Mouse (Mus musculus) mesoderm, embryonic 11.5 days (tissue): ENCODE data around the gene Mybpc3.
"Not testable (repeated sequence)": the region's sequence is repeated elsewhere in the genome, so short reads cannot be mapped to it uniquely, and the experiment has no call there.

Source experiments
- DNase-seq: peaks from one replicate; pipeline ENCODE4 v3.0.0-alpha.2; 2012; ENCODE audit warnings: low read depth, low spot score

The Mybpc3 gene

DNA sequence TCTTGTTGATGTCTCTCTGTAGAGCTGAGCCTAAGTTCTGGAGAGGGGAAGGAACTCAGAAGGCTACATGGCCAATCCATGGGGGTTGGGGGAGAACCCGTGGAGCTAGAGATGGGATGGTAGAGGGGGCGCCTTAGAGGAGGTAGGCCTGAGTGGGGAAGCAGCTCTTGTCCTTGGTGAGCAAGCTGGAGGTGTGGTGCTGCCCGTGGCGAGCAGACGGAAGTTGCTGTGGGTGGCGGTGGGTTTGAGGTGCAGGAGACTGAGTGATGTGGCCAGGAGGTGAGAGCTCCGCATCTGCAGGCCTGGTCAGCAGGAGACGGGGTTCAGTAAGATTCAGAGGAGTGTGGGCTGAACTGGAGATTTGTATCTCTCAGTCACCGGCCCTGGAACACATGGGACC, 30.5 kb upstream of the Mybpc3 start:
- DNase-seq = no peak

DNA sequence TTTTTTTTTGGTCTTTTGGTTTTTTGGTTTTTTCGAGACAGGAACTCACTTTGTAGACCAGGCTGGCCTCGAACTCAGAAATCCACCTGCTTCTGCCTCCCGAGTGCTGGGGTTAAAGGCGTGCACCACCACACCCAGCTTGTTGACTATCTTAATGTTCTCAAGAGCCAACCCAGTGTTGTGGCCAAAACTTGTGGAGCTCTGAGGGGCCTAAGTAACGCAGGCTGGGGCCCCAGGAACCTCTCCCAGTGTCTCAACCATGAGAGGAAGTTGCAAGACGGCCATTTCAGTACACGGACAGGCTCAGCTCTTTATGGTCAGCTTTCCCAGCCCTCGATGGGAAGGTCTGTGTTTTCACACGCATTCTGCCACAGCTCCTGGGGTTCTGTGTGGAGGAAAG, 29.0 kb upstream of the Mybpc3 start:
- DNase-seq = no peak

GRCm38 (mm10) chr2:91090208-91090607, 27.7 kb upstream of the Mybpc3 start:
- no peak for DNase-seq

DNA sequence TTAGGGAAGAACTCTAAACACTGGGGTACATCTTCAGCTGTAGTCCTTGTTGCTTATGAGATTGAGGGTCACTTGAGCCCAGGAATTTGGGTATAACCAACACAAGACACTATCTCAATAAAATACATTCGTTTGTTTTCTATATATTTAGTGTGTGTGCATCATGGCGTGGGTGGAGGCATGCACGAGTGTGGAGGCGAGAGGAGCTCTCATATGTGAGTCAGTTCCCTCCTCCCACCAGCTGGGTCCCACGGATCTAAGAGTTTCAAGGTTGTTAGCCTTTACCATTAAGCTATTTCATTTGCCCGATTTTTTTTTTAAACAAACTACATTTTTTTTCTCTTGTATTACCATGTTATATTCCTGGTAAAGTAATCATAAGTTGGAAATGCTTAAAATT, 27.1 kb upstream of the Mybpc3 start:
- no peak for DNase-seq

GRCm38 (mm10) chr2:91096524-91096923, 21.4 kb upstream of the Mybpc3 start:
- DNase-seq = no peak

DNA sequence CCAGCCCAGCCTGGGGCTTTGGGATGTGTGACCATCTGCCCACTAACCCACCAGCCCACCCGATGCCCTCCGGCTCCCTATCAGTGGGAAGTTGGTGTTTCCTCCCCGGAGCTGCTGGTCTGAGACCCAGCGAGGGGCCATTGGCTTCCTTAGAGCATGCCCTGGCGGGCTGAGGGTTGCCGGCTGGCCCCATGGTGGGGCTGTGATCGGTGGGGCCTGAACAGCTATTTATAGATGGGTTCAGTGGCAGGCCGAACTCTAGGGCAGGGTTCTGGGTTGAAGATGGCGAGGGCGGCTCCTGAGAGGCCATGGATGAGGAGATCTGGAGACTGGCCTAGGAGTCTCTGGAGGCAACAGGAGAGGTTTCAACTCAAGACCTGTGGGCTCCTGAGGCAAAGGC, 20.9 kb upstream of the Mybpc3 start:
- DNase-seq = no peak

GRCm38 (mm10) chr2:91098156-91098555, 19.8 kb upstream of the Mybpc3 start:
- no peak for DNase-seq

- peak; percentile 88 for DNase-seq
Measured at GRCm38 (mm10) chr2:91101124-91101740, 16.7 kb upstream of the Mybpc3 start.

DNA sequence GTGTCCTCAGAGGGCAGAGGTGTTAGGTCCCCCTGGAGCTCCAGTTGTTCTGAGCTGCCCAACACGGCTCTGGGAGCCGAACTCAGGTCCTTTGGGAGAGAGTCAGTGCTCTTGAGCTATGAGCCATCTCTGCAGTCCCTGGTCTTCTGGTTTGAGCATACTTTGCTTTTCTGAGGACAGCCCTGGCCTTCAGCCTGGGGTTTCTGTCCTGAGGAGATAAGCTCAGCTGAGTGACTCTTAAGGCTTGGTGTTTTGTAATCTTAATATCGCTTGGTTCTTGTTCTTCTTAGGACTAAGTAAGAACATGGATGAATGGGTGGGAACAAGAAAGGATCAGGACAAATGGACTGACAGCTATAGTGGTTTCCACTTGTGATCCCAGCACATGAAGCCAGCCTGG, 9.8 kb upstream of the Mybpc3 start:
- no peak for DNase-seq

- no peak for DNase-seq
Measured at GRCm38 (mm10) chr2:91109241-91109640, 8.7 kb upstream of the Mybpc3 start.

DNA sequence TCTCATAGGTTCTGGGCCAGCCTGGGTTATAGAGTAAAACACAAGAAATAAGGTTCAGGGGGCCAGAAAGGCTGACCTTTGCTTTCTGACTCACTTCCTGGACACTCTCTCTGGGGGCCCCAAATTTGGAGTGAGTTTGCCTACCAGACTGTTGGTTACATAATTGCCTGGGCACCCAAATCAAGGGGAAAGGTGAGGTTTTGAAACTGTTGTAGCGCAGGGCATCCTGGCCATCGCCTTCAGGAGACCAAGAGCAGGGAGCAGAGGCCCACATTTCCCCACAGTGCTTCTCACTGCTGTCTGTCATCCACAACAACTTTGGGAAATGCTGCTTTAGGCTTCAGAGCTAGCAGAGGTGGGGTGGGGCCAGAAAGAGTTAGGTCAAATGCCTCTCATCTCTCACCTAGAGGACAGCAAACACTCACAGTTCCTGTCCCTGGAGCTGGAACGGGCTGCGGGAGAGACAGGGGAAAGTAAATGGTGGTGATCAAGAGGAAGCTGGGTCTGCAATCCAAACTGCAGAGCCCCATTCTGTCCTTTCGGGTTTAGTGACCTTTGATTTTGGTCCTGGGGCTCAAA, 8.0 kb upstream of the Mybpc3 start:
- no peak for DNase-seq

DNA sequence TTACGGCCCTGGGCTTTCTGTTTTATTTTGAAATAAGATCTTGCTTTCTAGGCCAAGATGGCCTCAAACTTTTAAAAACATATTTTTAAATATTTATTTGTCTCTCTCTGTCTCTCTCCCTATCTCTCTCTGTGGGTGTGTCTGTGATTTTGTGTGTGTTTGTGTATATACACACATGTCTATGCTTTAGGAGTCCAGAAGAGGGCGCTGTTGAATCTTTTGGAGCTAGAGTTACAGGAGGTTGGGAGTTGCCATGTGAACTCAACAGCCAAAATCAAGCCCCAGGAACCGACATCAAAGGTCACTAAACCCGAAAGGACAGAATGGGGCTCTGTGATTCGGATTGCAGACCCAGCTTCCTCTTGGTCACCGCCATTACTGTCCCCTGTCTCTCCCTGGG, 7.5 kb upstream of the Mybpc3 start:
- no peak for DNase-seq

- DNase-seq = not testable (repeated sequence)
Measured at GRCm38 (mm10) chr2:91111832-91112231, 6.1 kb upstream of the Mybpc3 start.

DNA sequence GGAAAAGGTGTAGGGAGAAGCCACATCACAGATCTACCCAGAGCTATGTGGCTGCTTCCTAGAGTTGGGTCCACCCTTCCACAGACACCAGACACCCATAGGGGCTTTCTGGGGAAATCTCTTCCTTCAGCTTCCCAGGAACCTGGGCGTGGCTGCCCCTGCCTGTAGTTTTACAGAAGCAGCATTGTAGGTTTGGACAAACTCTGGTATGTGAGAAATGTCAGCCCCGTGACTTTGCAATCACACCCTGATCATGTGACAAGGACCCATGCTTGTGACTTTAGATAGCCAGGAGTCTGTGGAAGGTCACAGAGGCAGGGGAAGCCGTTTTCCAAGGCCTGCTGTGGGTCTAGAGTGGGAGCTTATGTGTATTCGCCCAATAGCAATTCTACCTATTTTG, 5.5 kb upstream of the Mybpc3 start:
- no peak for DNase-seq

DNA sequence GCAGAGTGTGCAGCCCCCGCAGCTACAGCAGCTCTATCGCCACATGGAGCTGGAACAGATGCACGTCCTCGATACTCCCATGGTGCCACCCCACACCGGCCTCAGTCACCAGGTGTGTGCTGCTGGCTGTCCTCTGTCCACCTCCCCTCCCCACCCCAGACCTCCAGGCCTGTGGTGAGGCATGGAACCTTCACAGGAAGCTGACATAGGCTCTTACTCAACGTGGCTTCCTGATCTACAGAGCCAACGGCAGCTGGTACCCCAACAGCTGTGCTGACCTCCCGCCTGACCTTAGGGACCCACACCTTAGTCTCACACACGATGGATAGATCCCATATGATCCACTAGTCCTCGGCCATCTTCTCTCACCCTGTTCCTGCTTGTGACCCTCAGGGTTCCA, 4.6 kb upstream of the Mybpc3 start:
- no peak for DNase-seq

- DNase-seq = no peak
Measured at GRCm38 (mm10) chr2:91113852-91114251, 4.1 kb upstream of the Mybpc3 start.

- DNase-seq = peak; percentile 95
Measured at GRCm38 (mm10) chr2:91114781-91115577, 3.0 kb upstream of the Mybpc3 start.

GRCm38 (mm10) chr2:91115578-91115970, 2.4 kb upstream of the Mybpc3 start:
- DNase-seq = no peak

DNA sequence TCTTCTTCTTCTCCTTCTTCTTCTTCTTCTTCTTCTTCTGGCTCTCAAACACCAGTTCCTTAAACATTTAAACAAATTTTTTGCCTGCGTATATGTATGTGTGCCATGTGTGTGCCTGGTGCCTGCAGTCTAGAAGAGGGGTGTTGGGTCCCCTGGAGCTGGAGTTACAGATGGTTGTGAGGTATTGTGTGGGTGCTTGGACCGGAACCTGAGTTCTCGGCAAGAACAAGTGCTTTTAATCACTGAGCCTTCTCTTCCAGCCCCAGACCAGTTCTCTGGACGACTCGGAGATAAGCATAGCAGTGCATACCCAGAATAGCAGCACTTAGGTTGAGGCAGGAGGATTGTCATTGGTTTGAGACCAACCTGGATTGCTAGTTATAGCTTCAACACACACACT, 1.1 kb upstream of the Mybpc3 start:
- DNase-seq = no peak

GRCm38 (mm10) chr2:91118647-91119046, 703 bp downstream of the Mybpc3 start:
- DNase-seq = no peak

- no peak for DNase-seq
Measured at GRCm38 (mm10) chr2:91119061-91119460, 1.1 kb downstream of the Mybpc3 start.

GRCm38 (mm10) chr2:91119551-91119950, 1.6 kb downstream of the Mybpc3 start:
- DNase-seq = no peak

GRCm38 (mm10) chr2:91120261-91120671, 2.3 kb downstream of the Mybpc3 start:
- DNase-seq = no peak
